Mouse (Mus musculus) kidney, postnatal 4 days (tissue): Measurements from ENCODE around the gene Gm20388.

Source experiments
- DNase-seq, 2 experiments: peaks; one replicate each; pipeline ENCODE4 v3.0.0; 2021; ENCODE audit warnings: mixed read lengths in 2 of 2

Gm20388 gene

GRCm38 (mm10) chr8:120049949-120050348, 139.3 kb downstream of the Gm20388 start:
- no peak for DNase-seq

GRCm38 (mm10) chr8:120050376-120050775, 139.7 kb downstream of the Gm20388 start:
- no peak for DNase-seq

GRCm38 (mm10) chr8:120051006-120051405, 140.4 kb downstream of the Gm20388 start:
- DNase-seq: peak in 1 of 2 experiments; percentile 43

GRCm38 (mm10) chr8:120051908-120052307, 141.3 kb downstream of the Gm20388 start:
- no peak for DNase-seq

DNA sequence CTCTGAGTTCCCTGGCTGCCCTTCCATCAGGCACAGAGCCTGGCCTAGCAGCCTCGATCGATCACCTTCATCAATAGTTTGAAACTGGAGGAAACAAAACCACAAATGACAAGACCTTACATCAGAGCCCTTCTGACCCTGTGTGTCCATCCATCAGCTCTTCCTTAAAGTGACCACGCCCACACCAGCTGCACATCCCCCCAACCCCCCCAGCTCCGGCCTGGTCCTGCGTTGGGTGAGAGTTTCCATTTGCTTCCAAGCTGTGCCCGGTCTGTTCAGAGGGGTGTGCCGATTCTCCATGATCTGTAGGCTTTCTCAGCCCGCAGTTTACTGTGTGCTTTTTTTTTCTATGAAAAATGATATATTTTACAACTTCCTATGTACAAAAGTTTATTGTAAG, 141.7 kb downstream of the Gm20388 start:
- peak in 1 of 2 experiments; percentile 32 for DNase-seq

GRCm38 (mm10) chr8:120054833-120055232, 144.2 kb downstream of the Gm20388 start:
- no peak for DNase-seq

DNA sequence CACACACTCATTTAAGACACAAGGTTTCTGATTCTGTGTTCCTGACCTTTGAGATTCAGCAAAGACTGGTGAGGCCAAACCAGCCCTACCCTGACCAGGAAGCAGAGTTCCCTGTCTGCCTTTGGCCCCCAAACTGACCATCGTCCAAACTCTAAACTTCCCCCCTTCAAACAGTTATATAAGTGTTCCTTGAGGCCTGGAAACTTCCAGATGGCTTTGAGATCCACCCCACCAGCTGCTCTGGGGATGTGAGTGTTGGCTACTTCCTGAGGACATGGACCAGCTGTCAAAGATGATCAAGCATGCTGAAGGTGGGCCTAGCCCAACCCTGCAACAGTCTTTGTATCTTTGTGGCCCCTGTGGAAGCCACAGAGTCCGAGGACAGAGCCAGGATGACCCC, 146.4 kb downstream of the Gm20388 start:
- no peak for DNase-seq

DNA sequence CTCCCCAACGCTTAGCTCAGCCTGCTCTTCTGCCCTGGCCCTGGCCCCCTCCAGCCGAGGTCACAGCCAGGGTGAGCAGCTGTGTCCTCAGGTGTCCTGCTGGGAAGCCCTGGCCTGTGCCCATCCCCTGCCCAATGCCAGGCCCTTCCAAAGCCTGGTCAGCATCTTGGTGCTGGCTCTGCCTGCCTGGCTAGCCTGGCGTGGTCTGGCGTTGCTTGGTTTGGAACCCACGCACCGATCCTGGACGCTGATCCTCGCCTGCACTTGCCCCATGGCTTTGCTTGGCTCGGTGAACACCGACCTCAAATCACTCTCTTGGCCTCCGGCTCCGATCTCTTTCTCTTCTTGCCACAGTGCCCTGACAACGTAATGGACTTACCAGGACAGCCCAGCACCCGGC, 152.1 kb downstream of the Gm20388 start:
- no peak for DNase-seq

- no peak for DNase-seq
Measured at GRCm38 (mm10) chr8:120063326-120063725, 152.7 kb downstream of the Gm20388 start.

- no peak for DNase-seq
Measured at GRCm38 (mm10) chr8:120065611-120066010, 155.0 kb downstream of the Gm20388 start.

DNA sequence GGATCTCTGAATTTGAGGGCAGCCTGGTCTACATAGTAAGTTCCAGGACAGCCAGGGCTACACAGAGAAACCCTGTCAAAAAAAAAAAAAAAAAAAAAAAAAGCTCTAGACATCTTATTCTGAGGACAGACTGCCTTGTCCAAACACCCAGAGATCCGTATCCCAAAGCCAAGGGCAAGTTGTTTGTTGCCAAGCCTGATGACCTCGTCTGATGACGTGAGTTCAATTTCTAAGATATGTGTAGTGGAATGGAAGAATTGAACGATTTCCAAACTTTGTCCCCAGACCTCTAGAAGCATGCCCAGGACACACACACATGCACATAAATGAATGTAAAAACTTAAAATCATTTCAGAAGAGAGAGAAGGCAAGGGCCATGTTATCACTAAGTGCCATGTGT, 155.6 kb downstream of the Gm20388 start:
- DNase-seq: no peak

DNA sequence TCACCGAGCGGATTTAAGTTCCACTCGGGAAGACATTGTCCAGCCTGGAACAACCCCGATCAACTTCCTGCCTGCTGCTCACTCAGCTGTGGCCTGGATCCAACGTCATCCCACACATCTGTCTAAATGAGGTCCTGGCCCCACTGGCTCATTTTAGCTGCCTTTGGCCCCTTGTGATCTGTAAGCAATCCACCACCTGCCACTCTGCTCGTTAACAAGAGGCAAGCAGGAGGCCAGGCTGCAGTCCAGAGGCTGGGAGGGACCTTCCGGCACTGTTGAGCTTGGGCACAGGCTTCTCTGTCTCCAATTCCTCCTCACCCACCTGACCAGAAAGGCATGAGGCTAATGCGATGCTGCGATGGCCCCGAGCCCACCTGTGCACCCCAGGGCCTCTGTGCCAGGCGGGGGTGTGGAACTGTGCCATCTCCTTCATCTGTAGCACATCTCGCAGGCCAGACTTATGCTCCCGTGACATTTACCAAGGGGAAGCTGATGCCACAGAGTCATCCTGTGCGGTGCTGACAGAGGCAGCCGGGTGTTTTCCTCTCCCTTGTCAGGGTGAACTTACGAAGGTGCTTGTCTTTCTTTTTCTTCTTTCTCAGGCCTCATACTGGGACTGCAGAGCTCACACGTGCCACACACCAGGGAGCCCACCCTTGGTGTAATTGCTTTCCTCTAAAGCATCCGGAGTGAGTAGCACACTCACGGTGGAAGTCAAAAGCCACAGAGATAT, 157.5 kb downstream of the Gm20388 start:
- DNase-seq: peak; percentile 73 to 85

- peak; percentile 92 for DNase-seq
Measured at GRCm38 (mm10) chr8:120071684-120072083, 161.0 kb downstream of the Gm20388 start.

DNA sequence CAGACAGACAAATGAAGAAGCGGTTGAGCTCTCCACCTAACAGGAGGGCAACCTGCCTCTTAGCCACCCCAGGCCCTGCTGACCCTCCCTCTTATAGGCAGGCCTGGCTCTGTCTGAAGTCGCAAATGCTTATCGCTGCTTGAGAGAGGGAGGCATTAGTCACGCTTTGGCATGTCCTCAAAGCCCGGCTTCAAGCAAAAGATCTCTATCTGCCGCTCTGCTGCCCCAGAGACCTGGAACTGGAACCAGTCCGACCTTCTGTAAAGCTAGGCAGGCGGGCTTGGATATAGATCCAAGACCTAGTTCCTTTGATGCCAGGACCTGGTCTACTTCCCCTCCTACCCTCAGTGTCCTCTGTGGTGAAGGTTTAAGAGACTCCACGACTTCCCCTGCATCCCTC, 161.6 kb downstream of the Gm20388 start:
- peak; percentile 31 to 49 for DNase-seq

DNA sequence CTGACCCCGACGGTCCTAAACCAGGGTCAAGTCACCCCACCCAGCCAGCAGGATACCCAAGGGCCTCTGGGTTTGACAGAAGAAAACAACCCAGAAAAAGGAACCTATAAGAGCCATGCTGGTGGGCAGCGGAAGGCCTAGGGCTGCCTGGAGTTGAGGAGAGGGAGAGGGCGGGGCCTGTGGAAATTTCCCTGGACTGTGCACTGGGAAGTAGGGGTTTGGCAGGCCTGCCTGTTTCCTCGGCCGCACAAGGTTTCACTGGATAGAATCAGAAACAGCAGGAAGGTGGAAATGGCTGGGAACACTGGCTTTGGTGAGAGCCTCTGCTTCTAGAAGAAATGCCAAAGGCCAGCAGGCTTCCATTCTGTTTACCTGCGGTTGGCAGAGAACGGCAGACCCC, 162.2 kb downstream of the Gm20388 start:
- DNase-seq: peak; percentile 63 to 69

DNA sequence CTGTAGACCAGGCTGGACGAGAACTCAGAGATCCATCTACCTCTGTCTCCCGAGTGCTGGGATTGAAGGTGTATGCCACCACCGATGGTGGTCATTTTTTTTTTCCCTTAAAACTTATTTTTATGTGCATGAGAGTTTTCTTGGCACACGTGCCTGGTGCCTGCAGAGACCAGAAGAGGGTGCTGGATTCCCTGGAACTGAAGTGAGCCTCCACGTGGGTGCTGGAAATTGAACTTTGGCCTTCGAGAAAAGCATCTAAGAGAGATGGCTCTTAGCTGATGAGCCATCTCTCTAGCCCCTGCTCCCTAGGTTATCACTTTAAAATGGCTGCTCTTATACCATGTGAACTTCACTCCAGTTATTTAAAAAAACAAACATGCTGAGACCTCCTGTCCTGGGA, 163.9 kb downstream of the Gm20388 start:
- DNase-seq: no peak

DNA sequence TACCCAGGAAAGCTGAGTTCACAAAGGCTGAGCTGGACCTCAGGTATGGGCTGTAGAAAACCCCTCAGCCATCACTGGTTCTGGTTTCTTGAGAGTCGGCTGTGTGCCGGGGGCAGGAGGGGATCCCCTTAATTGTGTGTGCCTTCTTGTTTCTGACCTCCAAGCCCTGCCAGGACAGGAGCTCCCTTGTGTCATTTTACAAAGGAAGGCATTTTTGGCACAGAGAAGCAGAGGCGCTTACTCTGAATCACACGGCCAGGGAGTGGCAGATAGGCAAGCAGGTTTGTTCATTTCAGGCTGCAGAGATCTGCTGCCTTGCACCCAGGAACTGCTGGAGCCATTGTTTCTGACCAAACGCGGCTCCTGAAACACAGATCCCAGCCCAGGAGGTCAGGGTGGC, 164.7 kb downstream of the Gm20388 start:
- no peak for DNase-seq

- peak; percentile 92 to 94 for DNase-seq
Measured at GRCm38 (mm10) chr8:120078080-120078479, 167.4 kb downstream of the Gm20388 start.

GRCm38 (mm10) chr8:120079361-120079760, 168.7 kb downstream of the Gm20388 start:
- DNase-seq: no peak

GRCm38 (mm10) chr8:120083261-120083660, 172.6 kb downstream of the Gm20388 start:
- DNase-seq: no peak

- DNase-seq: no peak
Measured at GRCm38 (mm10) chr8:120084783-120085182, 174.1 kb downstream of the Gm20388 start.

- DNase-seq: no peak
Measured at GRCm38 (mm10) chr8:120089511-120089910, 178.9 kb downstream of the Gm20388 start.

DNA sequence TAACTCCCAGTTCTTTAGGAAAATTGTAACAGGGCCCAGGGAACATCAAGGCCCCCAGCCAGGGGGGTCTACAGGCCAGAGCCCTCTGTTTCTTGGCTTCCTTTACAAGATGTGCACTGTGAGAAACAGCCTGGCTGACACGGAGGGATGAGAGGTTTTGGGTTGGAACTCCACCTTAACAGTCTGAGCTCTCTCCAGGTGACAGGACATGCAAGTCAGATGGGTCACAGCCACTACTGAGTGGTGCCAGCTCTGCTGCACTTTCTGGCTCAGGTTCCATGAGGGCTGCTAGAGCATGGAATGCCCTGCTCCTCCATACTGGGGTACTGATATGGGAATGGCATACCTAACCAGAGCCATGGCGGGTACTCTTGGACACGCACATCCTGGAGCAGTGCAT, 180.4 kb downstream of the Gm20388 start:
- no peak for DNase-seq

DNA sequence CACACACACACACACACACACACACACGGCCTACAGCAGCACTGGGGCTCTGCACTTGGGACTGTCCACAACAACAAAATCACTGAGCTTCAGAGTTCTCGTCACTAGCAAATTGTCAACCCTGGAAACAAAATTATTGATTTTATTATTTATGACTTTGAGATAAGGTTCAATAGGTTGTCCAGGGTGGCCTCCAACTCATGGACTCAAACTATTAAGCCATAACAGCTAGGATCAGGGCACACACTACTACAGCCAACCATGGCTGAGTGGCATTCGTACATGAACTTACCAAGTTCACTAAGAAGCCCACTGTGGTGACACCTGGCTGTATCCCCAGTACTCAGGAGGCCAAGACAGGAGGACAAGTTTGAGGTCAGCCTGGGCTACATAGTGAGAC, 182.5 kb downstream of the Gm20388 start:
- no peak for DNase-seq

DNA sequence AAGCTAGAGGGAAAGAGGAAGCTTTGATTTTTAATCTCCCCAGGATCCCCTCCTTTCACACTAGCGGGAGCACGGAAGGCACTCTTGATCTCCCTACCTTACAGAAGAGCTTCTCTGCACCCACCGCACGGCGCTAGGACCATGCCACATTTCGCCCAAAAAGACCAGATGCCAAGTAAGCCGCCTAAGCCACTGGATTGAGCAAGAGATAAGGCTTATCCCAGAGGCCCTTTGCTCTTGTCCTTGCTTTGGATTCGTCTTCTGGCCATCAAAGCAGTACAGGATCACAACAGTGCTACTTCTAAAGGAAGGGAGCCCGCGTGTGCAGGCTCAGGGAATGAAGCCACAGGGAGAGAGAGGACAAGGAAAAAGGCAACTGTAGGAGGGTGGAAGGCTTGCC, 184.2 kb downstream of the Gm20388 start:
- no peak for DNase-seq
